Mouse (Mus musculus): ENCODE results near the gene Hspb11. TPM values are rescaled to one million over a fixed set of nuclear protein-coding genes. Genes with fewer than 3 reads are reported as not detected.
A peak's percentile ranks its signal among the peaks of the same experiment; 100 is the strongest.

The Hspb11 gene
- polyA plus RNA-seq, 1 experiment from 2014 or later: 35.2 TPM

- H3K27ac ChIP-seq: peak overlapping the region; percentile 87; the same call in 1 of the 2 replicates
- H3K27me3 ChIP-seq: no peaks in the 10 kb centered on the region
- H3K9me3 ChIP-seq: no peaks in the 10 kb centered on the region
- WGBS: 29% methylated on average over 3 of the region's 3 CpGs
- no peaks in the 10 kb centered on the region for H3K36me3 ChIP-seq
- peak overlapping the region; percentile 76 for H3K9ac ChIP-seq
- H3K4me2 ChIP-seq: peak overlapping the region; percentile 60
- peaks cover 30% of the 10 kb centered on the region for H3K4me1 ChIP-seq
- peak overlapping the region; percentile 88 for H3K4me3 ChIP-seq
- ATAC-seq (ENCODE audit: borderline replicate concordance, extremely low read depth, low FRiP score, low TSS enrichment): no peak
Measured at GRCm38 (mm10) chr4:107254414-107254813, 1.0 kb downstream of the Hspb11 start.

DNA sequence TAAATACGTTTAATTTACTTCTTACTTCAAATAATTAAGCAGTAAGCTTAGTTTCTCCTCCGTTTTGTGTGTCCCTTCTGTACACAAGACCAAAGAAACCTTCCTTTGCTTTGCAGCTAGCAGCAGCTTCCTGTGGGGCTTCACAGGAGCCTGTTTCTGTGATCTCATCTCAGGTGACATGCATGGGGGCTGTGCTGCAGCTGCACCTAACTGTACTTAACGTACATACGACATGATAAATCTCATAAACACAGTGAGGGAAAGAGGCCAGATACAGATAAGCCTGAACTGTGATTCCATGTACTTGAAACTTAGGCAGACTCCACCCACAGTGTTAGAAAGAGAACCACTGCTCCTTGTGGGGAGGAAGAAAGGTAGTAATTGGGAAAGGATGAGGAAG is 6.6 kb downstream of the Hspb11 start:
- Histone ChIP-seq H3K36me3 (peaks cover 2% of the 10 kb centered on the region; the same call in 1 of the 2 replicates), H3K27ac (no peak overlapping the region), H3K4me2 (no peak overlapping the region), H3K9me3 (no peaks in the 10 kb centered on the region), H3K27me3 (no peaks in the 10 kb centered on the region), H3K9ac (no peak overlapping the region), H3K4me3 (no peak overlapping the region), H3K4me1 (no peaks in the 10 kb centered on the region)
- 31% methylated on average over 4 of the region's 4 CpGs for WGBS
- ATAC-seq (ENCODE audit: borderline replicate concordance, extremely low read depth, low FRiP score, low TSS enrichment): no peak

GRCm38 (mm10) chr4:107273683-107274082 is 20.3 kb downstream of the Hspb11 start:
- H3K4me3 ChIP-seq: no peak overlapping the region
- H3K4me2 ChIP-seq: no peak overlapping the region
- H3K9me3 ChIP-seq: no peaks in the 10 kb centered on the region
- WGBS: 66% methylated on average over 4 of the region's 4 CpGs
- H3K36me3 ChIP-seq: 0 out of 2 replicates have a peak, but pooled peaks cover 4% of the 10 kb centered on the region
- ATAC-seq (ENCODE audit: borderline replicate concordance, extremely low read depth, low FRiP score, low TSS enrichment): no peak
- no peak overlapping the region for H3K27ac ChIP-seq
- H3K27me3 ChIP-seq: no peaks in the 10 kb centered on the region
- no peaks in the 10 kb centered on the region for H3K4me1 ChIP-seq
- no peak overlapping the region for H3K9ac ChIP-seq

GRCm38 (mm10) chr4:107274511-107274910 is 21.1 kb downstream of the Hspb11 start:
- no peak overlapping the region for H3K4me3 ChIP-seq
- H3K27ac ChIP-seq: no peak overlapping the region
- H3K4me2 ChIP-seq: no peak overlapping the region
- 61% methylated on average over 5 of the region's 5 CpGs for WGBS
- H3K27me3 ChIP-seq: no peaks in the 10 kb centered on the region
- H3K9me3 ChIP-seq: no peaks in the 10 kb centered on the region
- no peak for ATAC-seq (ENCODE audit: borderline replicate concordance, extremely low read depth, low FRiP score, low TSS enrichment)
- no peaks in the 10 kb centered on the region for H3K4me1 ChIP-seq
- H3K9ac ChIP-seq: no peak overlapping the region
- H3K36me3 ChIP-seq: 0 out of 2 replicates have a peak, but pooled peaks cover 4% of the 10 kb centered on the region

DNA sequence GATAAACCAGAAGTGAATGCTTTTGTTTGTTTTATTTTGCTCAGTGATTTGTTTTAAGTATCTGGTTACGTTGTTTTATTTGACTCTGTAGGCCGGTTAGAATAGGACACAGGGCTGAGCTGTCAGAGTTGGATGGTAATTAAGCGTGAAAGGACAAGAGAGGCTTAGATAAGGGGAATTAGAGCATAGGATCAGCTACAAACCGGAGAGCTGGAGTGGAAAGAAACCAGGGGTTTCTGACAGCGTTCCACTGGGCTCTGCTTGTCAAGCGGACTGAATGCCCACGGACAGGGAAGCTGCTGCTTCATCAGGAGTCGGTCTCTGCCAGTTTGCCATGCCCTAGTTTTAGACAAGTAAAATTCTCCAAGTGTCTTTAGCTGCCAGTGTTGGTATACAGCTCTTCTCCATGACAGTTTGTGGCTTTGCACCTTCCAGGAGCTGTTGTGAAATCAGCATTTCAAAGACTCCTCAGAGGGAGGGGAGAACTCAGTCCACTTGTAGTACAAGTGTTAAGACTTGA is 24.9 kb downstream of the Hspb11 start:
- H3K36me3 ChIP-seq: peaks cover 9% of the 10 kb centered on the region; the same call in 1 of the 2 replicates
- H3K4me2 ChIP-seq: no peak overlapping the region
- ATAC-seq (ENCODE audit: borderline replicate concordance, extremely low read depth, low FRiP score, low TSS enrichment): no peak
- H3K27me3 ChIP-seq: no peaks in the 10 kb centered on the region
- H3K9me3 ChIP-seq: no peaks in the 10 kb centered on the region
- no peak overlapping the region for H3K9ac ChIP-seq
- no peaks in the 10 kb centered on the region for H3K4me1 ChIP-seq
- no peak overlapping the region for H3K27ac ChIP-seq
- 29% methylated on average over 8 of the region's 8 CpGs for WGBS
- no peak overlapping the region for H3K4me3 ChIP-seq

DNA sequence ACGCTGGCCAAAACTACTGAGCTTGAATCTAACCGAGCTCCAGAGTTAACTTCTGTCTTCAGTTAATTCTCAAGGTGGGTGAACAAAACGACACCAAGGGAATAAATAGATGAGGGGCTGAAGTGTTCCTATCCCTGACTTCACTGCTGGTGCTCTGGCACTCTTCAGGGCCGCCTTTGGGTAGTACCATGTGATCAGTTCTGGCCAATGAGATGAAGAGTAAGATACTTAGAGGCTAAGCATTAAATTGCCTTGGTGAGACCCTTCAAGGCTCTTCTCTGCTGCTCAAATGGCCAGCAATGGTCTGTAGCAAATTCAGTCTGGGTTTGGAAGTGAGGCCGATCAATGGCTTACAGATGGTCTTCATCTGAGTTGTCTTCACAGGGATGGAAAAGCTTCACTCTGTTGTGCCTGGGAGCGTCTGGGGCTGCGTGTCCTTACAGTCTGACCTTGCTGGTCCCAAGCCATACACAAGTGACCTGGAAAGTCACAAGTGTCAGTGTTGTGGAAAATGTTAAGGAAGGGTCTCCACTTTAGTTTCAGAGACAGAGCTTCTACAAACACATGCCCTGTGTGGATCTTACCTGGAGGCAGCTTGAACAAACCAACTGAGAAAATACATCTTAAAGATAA is 27.6 kb downstream of the Hspb11 start:
- no peak overlapping the region for H3K27ac ChIP-seq
- H3K9me3 ChIP-seq: no peaks in the 10 kb centered on the region
- H3K4me2 ChIP-seq: no peak overlapping the region
- H3K9ac ChIP-seq: no peak overlapping the region
- ATAC-seq (ENCODE audit: borderline replicate concordance, extremely low read depth, low FRiP score, low TSS enrichment): no peak
- peaks cover 6% of the 10 kb centered on the region; the same call in 1 of the 2 replicates for H3K36me3 ChIP-seq
- 81% methylated on average over 7 of the region's 7 CpGs for WGBS
- no peak overlapping the region for H3K4me3 ChIP-seq
- no peaks in the 10 kb centered on the region for H3K4me1 ChIP-seq
- H3K27me3 ChIP-seq: no peaks in the 10 kb centered on the region

DNA sequence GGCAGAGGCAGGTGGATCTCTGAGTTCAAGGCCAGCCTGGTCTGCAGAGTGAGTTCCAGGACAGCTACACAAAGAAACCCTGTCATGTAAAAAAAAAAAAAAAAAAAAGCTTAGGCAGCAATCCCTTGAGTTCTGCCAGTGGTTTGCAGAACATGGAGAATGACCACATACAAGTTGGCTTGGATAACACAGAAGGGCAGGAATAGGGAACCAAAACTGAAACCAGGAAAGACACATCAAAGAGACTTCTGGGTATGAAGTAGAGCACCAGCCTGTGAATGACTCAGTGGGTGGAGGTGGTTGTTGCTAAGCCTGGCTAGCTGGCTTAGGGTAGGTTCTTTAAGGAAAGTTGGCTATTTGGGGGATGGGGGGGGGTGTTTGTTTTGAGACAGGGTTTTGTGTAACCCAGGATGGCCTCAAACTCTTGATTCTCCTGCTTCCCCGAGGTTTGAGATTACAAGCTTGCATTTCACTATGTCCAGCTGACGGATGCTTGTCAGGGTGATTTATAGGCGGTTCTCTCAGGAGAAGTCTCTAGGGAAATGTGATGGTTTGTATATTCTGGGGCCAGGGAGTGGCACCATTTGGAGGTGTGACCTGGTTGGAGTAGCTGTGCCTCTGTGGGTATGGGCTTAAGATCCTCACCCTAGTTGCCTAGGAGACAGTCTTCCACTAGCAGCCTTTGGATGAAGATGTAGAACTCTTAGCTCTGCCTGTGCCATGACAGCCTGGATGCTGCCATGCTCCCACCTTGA is 32.2 kb downstream of the Hspb11 start:
- Histone ChIP-seq H3K9me3 (no peaks in the 10 kb centered on the region), H3K36me3 (no peaks in the 10 kb centered on the region; the same call in 1 of the 2 replicates), H3K27ac (no peak overlapping the region), H3K9ac (no peak overlapping the region), H3K4me1 (no peaks in the 10 kb centered on the region; the same call in 1 of the 2 replicates), H3K4me2 (no peak overlapping the region), H3K4me3 (no peak overlapping the region), H3K27me3 (no peaks in the 10 kb centered on the region)
- WGBS: 47% methylated on average over 3 of the region's 3 CpGs
- ATAC-seq (ENCODE audit: borderline replicate concordance, extremely low read depth, low FRiP score, low TSS enrichment): no peak

GRCm38 (mm10) chr4:107286386-107286785 is 33.0 kb downstream of the Hspb11 start:
- 89% methylated on average over 8 of the region's 8 CpGs for WGBS
- ATAC-seq (ENCODE audit: borderline replicate concordance, extremely low read depth, low FRiP score, low TSS enrichment): no peak
- H3K36me3 ChIP-seq: no peaks in the 10 kb centered on the region

DNA sequence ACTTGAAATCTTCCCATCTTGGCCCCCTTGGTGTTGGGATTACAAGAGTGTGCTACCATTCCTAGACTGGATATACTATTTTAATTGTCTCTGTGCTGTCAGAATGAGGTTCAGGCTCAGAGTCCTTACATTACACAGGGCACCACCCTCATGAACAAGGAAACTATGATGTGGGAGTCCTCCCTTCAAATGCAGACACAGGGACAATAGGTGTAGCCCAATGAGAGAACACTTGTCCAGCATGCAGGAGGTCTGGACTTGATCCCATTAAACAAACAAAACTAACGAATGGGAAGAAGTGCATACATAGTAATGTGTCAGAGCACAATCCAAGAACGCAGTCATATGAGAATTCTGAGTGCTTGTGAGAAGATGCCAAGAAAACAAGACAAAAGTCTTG is 34.1 kb downstream of the Hspb11 start:
- no peaks in the 10 kb centered on the region; the same call in 1 of the 2 replicates for H3K4me1 ChIP-seq
- ATAC-seq (ENCODE audit: borderline replicate concordance, extremely low read depth, low FRiP score, low TSS enrichment): no peak
- H3K27ac ChIP-seq: no peak overlapping the region
- H3K9ac ChIP-seq: no peak overlapping the region
- no peaks in the 10 kb centered on the region for H3K9me3 ChIP-seq
- WGBS: 75% methylated on average over 2 of the region's 2 CpGs
- no peak overlapping the region for H3K4me3 ChIP-seq
- no peaks in the 10 kb centered on the region for H3K27me3 ChIP-seq
- no peak overlapping the region for H3K4me2 ChIP-seq
- no peaks in the 10 kb centered on the region for H3K36me3 ChIP-seq

More at GRCm38 (mm10) chr4:107286386-107286785, 33.0 kb downstream of the Hspb11 start:
- Histone ChIP-seq H3K27ac (0 out of 2 replicates have a peak overlapping the region, but pooled peaks have one; percentile 2), H3K4me1 (no peaks in the 10 kb centered on the region; the same call in 1 of the 2 replicates), H3K27me3 (no peaks in the 10 kb centered on the region), H3K9me3 (no peaks in the 10 kb centered on the region), H3K4me2 (no peak overlapping the region), H3K4me3 (no peak overlapping the region), H3K9ac (no peak overlapping the region)

DNA sequence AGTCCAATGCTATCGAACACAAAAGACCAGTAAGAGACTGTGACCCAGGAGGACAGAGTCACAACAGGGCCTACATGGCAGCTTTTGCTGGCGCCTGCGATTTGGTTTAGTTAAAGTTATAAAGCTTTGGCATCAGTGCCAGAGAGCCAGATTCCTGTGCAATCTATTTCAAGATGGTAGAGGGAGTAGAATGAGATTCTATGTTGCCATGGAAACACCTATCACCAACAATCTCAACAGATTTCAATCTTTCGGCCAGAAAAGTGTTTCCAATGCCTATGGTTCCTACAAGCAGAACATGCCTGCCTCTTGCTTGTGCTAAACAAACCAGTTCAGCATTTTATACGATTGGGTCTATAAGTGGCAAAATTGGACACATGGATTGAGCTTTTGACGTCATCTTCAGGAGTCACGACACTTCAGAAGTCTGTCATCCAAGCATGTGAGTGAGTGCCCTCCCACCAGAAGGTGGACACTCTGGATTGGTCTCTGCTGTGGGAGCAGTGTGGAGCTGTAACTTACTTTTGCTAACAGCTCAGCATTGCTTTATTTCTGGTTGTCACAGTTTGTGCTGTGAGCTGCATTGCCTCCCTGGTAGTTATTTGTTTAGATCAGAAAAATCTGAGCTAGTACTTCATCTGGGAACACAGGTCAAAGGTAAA is 38.3 kb downstream of the Hspb11 start:
- no peak for ATAC-seq (ENCODE audit: borderline replicate concordance, extremely low read depth, low FRiP score, low TSS enrichment)
- Histone ChIP-seq H3K9me3 (no peaks in the 10 kb centered on the region), H3K27me3 (no peaks in the 10 kb centered on the region), H3K4me2 (no peak overlapping the region), H3K4me3 (no peak overlapping the region), H3K27ac (no peak overlapping the region), H3K4me1 (no peaks in the 10 kb centered on the region; the same call in 1 of the 2 replicates), H3K36me3 (no peaks in the 10 kb centered on the region), H3K9ac (no peak overlapping the region)
- WGBS: 74% methylated on average over 7 of the region's 7 CpGs

- Histone ChIP-seq H3K4me3 (no peak overlapping the region), H3K4me1 (no peaks in the 10 kb centered on the region), H3K27me3 (no peaks in the 10 kb centered on the region), H3K27ac (no peak overlapping the region), H3K36me3 (no peaks in the 10 kb centered on the region), H3K9ac (no peak overlapping the region), H3K4me2 (no peak overlapping the region), H3K9me3 (no peaks in the 10 kb centered on the region)
- WGBS: 25% methylated on average over 4 of the region's 4 CpGs
- ATAC-seq (ENCODE audit: borderline replicate concordance, extremely low read depth, low FRiP score, low TSS enrichment): no peak
Measured at GRCm38 (mm10) chr4:107292273-107292662, 38.9 kb downstream of the Hspb11 start.

Measured in lung, embryonic 15.5 days (tissue).